Mouse (Mus musculus) gastrocnemius, adult 2 months (tissue): ENCODE data around the gene Gm6592. TPM values are rescaled to one million over a fixed set of nuclear protein-coding genes. Genes with fewer than 3 reads are reported as not detected.
A peak's percentile ranks its signal among the peaks of the same experiment; 100 is the strongest.
"Not testable (repeated sequence)": the region's sequence is repeated elsewhere in the genome, so short reads cannot be mapped to it uniquely, and the experiment has no call there.

Experiments
- DNase-seq: peaks from one replicate; pipeline ENCODE4 v3.0.0; 2022
- H3K27ac ChIP-seq: fragments of 200-600 bp; 2 replicates; pipeline ENCODE4 v1.8.1; 2022; ENCODE audit warnings: mild to moderate bottlenecking
- H3K4me3 ChIP-seq: fragments of 200-600 bp; 2 replicates; pipeline ENCODE4 v1.8.1; 2022; ENCODE audit warnings: mild to moderate bottlenecking, moderate library complexity
- CTCF ChIP-seq: fragments of 200-600 bp; IDR thresholded peaks from 2 replicates; pipeline ENCODE4 v1.8.1; 2022; ENCODE audit warnings: antibody characterized with exemption, mild to moderate bottlenecking, moderate library complexity
- intact Hi-C: fragments of 180-260 bp; cut with DNase I; formaldehyde crosslinking; loops from one replicate; pipeline ENCODE4 v1.15.1; 2025
- long read RNA-seq, 2 experiments: library from polyadenylated mRNA; stranded (forward); transcript quantifications; one replicate each; pipeline ENCODE4 v2.0.0; 2021
- total RNA-seq, 2 experiments: library from RNA; stranded (reverse); gene quantifications; 2 replicates each; pipeline ENCODE4 v1.2.3; 2021

Gene Gm6592
- not detected for total RNA-seq
- long read RNA-seq, experiment 1: 0 reads
- long read RNA-seq, experiment 2: 0 reads

DNA sequence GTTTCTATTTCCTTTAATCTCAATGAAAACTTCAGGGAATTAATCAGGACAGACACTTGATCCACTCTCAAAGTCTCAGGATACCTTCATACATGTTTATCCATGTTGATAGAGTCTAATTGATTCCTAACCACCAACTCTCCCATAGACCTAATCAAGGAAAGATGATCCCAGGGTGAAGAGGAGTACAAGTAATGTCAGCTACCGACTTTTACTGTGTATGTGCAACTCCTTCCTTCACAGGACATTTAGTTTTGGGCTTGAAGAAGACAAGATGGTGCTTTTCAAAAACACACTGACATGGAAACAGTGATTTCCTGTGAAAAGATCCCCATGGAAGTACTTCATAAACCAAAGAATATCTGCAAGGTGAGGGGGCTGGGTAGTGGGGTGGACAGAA is at the start of gene Gm6592:
Gm6592 (plus strand) TSS at position 301 of the 400 bp plus-strand sequence.
- no peak for TF ChIP-seq CTCF
- intact Hi-C loops: no loop called here
- DNase-seq: no peak
- Histone ChIP-seq H3K27ac (no peak within 1 kb of the TSS), H3K4me3 (no peak within 1 kb of the TSS)

DNA sequence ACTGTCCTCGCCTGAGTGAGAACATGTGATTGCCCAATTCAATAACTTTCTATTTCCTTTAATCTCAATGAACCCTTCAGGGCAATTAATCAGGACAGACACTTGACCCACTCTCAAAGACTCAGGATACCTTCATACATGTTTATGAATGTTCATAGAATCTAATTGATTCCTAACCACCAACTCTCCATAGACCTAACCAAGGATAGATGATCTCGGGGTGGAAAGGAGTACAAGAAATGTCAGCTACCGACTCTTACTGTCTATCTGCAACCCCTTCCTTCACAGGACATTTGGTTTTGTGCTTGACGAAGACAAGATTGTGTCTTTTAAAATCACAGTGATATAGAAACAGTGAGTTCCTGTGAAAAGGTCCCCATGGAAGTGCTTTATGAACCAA is 40.4 kb upstream of the Gm6592 start, which contains the start of gene Ssxb5:
Ssxb5 (plus strand) TSS at position 301 of the 400 bp plus-strand sequence.
- intact Hi-C loops, H3K27ac ChIP-seq, DNase-seq, H3K4me3 ChIP-seq: not testable (repeated sequence)

DNA sequence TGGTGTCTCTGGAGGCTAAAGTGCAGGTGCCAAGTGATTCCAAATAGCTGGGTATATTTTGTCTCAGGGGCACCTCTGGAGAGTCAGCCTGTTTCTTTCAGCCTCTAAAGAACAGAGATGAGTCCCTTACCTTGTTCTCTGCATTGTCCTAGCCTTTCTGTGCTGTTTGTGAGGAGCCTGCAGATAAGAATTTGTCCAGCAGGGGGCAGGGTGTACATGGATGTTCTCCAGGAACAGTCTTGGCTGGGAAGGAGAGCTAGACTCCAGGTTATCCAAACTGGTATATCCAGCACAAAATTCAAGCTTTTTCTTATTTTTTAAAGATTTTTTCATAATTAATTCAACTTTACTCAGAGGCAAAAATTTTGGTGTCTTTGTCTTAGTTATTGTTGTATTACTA is 11.8 kb upstream of the Gm6592 start:
- DNase-seq: peak; percentile 36
- intact Hi-C loops: no loop called here
- Histone ChIP-seq H3K27ac (no peak overlapping the region), H3K4me3 (no peak overlapping the region)
- peak; percentile 55 for TF ChIP-seq CTCF

DNA sequence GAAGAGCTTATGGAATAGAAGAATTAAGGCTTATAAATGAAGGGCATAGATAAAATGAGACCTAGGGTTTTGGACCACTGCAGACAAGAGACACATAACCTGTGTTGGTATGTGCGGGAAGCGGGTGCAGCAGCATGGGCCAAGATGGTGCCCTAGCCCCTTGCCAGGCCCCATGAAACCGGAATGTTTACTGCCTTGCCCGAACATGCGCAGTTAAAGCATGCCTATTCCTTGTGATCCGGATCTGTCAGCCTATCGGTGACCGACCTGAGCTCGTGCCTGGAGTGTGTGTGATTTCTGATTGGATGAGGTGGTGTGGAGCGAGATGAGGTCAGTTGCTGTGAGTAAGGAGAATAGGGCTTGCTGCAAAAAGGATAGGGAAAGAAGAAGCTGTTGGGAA is 8.7 kb downstream of the Gm6592 start:
- no peak for TF ChIP-seq CTCF
- no peak for DNase-seq
- intact Hi-C loops: no loop called here
- H3K4me3 ChIP-seq: no peak overlapping the region
- H3K27ac ChIP-seq: no peak overlapping the region

DNA sequence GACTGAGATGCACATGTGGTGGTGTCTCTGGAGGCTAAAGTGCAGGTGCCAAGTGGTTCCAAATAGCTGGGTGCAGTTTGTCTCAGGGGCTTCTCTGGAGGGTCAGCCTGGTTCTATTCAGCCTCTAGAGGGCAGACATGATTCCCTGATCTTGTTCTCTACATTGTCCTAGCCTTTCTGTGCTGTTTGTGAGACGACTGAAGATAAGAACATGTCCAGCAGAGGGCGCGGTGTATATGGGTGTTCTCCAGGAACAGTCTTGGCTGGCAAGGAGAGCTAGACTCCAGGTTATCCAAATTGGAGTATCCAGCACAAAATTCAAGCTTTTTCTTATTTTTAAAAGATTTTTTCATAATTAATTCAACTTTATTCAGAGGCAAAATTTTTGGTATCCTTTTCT is 20.5 kb downstream of the Gm6592 start:
- DNase-seq: peak; percentile 58
- intact Hi-C loops, H3K4me3 ChIP-seq, H3K27ac ChIP-seq: not testable (repeated sequence)
- TF ChIP-seq CTCF: peak; percentile 50

DNA sequence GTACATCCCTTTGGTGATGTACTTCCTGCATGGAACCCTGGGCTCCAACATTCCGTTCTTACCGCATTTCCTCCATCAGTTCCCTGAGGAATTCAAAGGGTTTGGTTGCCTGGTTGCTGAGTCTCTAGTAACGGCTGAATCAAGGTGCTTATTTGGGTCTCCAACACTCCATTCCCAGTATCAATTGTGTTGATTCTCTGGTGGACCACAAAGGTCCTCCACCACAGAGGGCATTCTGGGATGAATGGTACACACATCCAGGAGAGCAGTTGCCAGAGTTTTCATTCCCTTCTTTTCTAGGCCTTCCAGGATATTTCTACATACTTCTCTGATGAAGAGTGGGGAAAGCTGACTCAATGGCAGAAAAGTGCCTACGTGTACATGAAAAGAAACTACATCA is 30.2 kb downstream of the Gm6592 start, which contains the start of gene Gm5751:
Gm5751 (plus strand) TSS at position 301 of the 400 bp plus-strand sequence.
- intact Hi-C loops, H3K27ac ChIP-seq, DNase-seq: not testable (repeated sequence)

DNA sequence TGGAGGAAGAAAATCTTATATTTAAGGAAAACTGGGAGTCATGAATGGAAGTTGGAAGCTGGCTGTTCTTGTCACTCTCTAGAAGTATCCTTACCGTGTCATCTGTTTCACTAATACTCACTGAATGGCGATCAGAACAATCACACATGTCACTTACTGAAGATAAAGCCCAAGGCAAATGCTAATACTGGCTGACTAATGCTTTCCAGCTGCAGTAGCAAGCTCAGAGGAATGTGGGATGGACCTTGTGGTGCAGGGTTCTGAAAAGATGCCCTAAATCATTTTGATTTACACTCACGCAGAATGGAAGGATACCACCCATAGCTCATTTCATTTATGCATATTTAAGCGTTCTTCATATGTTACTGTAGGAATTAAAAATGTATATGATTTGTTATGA is 40.5 kb downstream of the Gm6592 start:
- DNase-seq: no peak
- Histone ChIP-seq H3K27ac (no peak overlapping the region), H3K4me3 (no peak overlapping the region)
- no peak for TF ChIP-seq CTCF
- intact Hi-C loops: no loop called here

More for the DNA sequence above, 30.2 kb downstream of the Gm6592 start, which contains the start of gene Gm5751:
- H3K4me3 ChIP-seq: not testable (repeated sequence)

DNA sequence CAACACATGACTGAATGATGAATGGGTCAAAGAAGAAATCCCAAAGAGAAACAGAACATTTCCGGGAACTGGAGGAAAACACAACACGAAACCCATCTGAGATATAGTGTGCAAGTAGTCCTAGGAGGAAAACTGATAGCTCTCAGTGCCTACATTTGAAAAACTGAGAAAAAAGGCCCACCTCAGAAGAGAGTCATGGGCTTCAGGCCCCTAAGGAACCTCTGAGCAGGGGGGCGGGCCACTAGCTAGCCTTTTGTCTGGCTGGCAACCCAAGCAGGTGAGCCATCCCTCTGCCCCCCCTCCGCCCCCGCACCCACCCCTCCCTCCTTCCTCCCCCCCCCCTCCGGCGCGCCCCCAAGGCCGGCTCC is 48.2 kb downstream of the Gm6592 start:
- peak overlapping the region; percentile 79 for H3K4me3 ChIP-seq
- no peak for DNase-seq
- H3K27ac ChIP-seq: no peak overlapping the region
- intact Hi-C loops: no loop called here
- no peak for TF ChIP-seq CTCF

DNA sequence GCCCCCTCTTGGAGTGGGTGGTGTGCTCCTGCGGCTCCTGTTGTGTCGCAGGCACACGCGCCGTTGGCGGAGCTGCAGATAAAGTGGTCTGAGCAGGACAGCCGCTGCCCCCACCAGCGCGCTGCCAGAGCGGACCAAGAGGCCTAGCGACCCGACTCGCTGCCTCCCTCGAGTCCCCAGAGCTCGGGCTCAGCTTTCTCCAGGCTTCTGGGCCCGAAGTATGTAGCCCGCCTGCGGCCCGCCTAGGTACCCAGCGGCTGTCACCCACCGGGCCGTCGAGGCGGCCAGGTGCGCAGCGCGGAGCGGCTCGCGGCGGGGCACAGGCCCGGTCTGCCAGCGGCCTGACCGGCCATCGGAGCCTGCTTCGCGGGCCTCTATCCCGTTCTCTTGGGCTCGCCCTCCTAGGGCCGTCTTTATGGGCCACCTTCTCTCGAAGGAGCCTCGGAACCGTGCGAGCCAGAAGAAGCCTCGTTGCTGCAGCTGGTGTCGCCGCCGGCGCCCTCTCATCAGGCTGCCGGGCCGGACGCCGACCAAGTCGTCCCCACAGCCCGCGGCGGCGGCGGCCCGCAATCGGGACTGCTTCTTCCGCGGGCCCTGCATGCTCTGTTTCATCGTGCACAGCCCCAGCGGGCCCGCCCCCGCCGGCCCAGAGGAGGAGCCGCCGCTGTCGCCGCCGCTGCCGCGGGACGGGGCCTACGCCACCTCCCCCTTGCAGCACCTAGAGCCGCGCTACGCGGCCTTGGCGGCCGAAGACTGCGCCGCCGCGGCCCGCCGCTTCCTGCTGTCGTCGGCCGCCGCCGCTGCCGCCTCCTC is 48.8 kb downstream of the Gm6592 start, which contains the start of gene B630019K06Rik:
B630019K06Rik (plus strand) TSS at position 40 of the 813 bp plus-strand sequence.
- no peak for TF ChIP-seq CTCF
- DNase-seq: peak; percentile 80
- intact Hi-C loops: no loop called here
- Histone ChIP-seq H3K27ac (peak within 1 kb of the TSS; percentile 71), H3K4me3 (peak within 1 kb of the TSS; percentile 79)

DNA sequence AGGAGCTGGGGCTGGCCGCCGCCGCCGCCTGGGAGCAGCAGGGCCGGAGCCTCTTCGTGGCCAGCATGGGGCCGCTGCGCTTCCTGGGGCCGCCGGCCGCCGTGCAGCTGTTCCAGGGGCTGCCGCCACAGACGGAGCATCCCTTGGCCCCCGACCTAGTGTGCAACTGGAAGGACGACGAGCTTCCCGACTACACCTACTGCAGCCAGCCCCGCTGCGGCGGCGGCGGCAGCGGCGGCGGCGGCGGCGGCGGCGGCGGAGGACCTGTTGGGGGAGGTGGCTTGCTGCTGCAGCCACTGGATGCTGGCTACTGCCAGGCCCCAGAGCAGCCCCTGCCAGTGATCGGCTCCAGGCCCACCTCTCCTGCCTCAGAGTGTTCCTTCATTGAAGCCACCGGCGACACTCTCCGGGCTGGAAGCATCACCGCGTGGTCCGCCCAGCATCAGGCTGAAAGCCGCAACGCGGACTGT is 49.4 kb downstream of the Gm6592 start:
- Histone ChIP-seq H3K4me3 (peak overlapping the region; percentile 79), H3K27ac (peak overlapping the region; percentile 71)
- TF ChIP-seq CTCF: no peak
- intact Hi-C loops: no loop called here
- DNase-seq: no peak

Other genes with a start within 250 kb of the Gm6592 start
- not detected for gene Ssxb8, start 153.2 kb upstream of the Gm6592 start, total RNA-seq
- not detected for gene Ssx9, start 95.6 kb upstream of the Gm6592 start, total RNA-seq
- gene Ssxb5, start 40.3 kb upstream of the Gm6592 start, total RNA-seq: not detected
- gene Gm5751, start 30.3 kb downstream of the Gm6592 start, total RNA-seq: not detected
- under 1 TPM; 0.15 to 0.47 TPM for gene B630019K06Rik, start 48.4 kb downstream of the Gm6592 start, total RNA-seq
- not detected for gene Fthl17b, start 119.0 kb downstream of the Gm6592 start, total RNA-seq
- not detected for gene Fthl17c, start 132.6 kb downstream of the Gm6592 start, total RNA-seq
- gene Fthl17d, start 142.8 kb downstream of the Gm6592 start, total RNA-seq: not detected
- gene Fthl17e, start 189.5 kb downstream of the Gm6592 start, total RNA-seq: not detected
- not detected for gene Fthl17f, start 219.0 kb downstream of the Gm6592 start, total RNA-seq